Mouse (Mus musculus): Measurements from ENCODE around the gene Mss51.

DNA sequence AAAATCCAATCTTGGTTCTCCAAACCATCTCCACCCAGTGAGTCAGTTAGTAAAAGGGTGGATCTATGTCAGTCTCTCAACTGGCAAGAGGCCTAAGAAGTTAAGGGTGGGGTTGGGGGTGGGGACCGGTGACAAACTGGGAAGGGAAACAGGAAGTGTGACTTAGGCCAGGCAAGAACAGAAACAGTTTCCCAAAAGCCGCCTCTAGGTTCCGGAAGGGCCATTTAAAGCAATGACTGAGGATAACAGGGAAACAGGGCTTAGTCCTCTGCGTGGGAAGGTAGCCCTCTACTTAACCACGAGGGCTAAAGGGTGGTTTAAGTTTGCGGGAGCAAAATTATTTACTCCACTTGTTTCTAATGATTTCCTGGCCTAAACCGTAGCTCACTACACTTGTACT lies 17.9 kb downstream of the Mss51 start:
- TF ChIP-seq CTCF (IDR thresholded peaks at IDR 0.05; ENCODE audit: insufficient read depth, low read depth, low read length) (no peak), POLR2A (IDR thresholded peaks at IDR 0.05; ENCODE audit: insufficient read depth, low read depth, low read length) (no peak)

Measured in olfactory bulb, adult 2 months (tissue).